Mouse (Mus musculus): ENCODE results near the gene Rsl1d1. TPM values are rescaled to one million over a fixed set of nuclear protein-coding genes. Genes with fewer than 3 reads are reported as not detected.

The Rsl1d1 gene
- 146 and 152 TPM in 2 replicates for polyA plus RNA-seq (2016; fragmentation: Nextera tagmentation; extraction: Ambion mirVana)

DNA sequence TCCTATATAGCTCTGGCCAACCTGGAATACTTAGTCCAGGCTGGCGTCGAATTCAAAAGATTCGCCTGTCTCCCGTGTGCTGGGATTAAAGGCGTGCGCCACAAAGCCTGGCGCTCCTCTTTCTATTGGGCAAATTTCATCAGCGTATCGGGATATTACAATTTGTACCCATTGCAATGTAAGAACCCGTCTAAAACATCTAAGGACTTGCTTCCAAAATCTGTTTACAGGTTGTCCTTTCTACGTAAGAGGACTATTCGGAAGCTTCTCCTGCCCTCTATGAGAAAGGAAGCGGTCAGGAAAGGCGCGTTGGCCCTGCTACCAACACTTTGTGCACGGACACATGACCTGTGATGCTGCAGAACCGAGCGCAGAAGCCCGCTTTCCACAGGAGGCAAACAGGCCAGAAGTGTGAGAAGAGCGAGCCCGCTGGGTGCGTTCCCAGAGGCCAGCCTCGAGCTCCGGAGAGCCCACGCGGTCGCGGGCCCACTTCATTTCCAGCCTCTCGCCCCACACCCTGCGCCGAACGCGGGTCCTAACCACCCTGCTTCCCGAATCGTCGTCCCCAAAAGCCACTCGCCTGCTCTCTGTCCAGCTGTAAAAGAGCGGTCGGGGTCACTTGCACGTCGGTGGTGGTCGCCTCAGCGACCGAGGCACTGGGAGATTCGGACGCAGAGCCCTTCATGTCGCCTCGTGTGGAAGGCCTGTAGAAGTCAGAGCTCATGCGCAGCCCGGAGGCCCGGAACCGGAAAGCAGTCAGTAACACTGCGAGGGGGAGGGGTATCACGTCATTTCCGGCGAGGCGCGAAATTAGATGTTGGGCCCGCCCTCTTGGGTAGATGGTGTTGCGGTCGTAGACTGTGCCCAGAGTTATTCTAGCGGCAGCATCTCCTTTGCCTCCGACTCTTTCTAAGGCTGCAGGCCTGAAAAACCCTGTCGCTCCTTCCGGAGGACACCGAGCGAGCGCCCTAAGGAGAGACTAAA, at the start of gene Rsl1d1:
Rsl1d1 (minus strand) TSS at position 761 of the 984 bp plus-strand sequence.
- H3K27ac ChIP-seq (ENCODE audit: poor library complexity, severe bottlenecking), result peak within 1 kb of the TSS; percentile 84
- H3K4me2 ChIP-seq, result peak within 1 kb of the TSS; percentile 91
- peak within 1 kb of the TSS; percentile 91 for H3K4me3 ChIP-seq
- peaks cover 20% of the 10 kb centered on the region for H3K4me1 ChIP-seq (replicated peaks)
- no peaks in the 10 kb centered on the region for H3K9me3 ChIP-seq (replicated peaks)
- ATAC-seq (ENCODE audit: insufficient number of reproducible peaks, low FRiP score), result peak; percentile 98
- no peaks in the 10 kb centered on the region for H3K27me3 ChIP-seq (replicated peaks)
- peaks cover 45% of the 10 kb centered on the region for H3K36me3 ChIP-seq
- peak within 1 kb of the TSS; percentile 85 for H3K9ac ChIP-seq
- whole genome bisulfite sequencing, result under 1% methylated on average over 68 of the region's 68 CpGs

- H3K4me2 ChIP-seq, result no peak overlapping the region
- H3K9me3 ChIP-seq (replicated peaks), result no peaks in the 10 kb centered on the region
- peaks cover 26% of the 10 kb centered on the region for H3K4me1 ChIP-seq (replicated peaks)
- no peak overlapping the region for H3K27ac ChIP-seq (ENCODE audit: poor library complexity, severe bottlenecking)
- no peak for ATAC-seq (ENCODE audit: insufficient number of reproducible peaks, low FRiP score)
- 66% methylated on average over 2 of the region's 2 CpGs for WGBS
- no peaks in the 10 kb centered on the region for H3K36me3 ChIP-seq
- no peak overlapping the region for H3K4me3 ChIP-seq
- H3K27me3 ChIP-seq (replicated peaks), result no peaks in the 10 kb centered on the region
- H3K9ac ChIP-seq, result no peak overlapping the region
These were observed 44.7 kb upstream of the Rsl1d1 start for GRCm38 (mm10) chr16:11247791-11248190.

DNA sequence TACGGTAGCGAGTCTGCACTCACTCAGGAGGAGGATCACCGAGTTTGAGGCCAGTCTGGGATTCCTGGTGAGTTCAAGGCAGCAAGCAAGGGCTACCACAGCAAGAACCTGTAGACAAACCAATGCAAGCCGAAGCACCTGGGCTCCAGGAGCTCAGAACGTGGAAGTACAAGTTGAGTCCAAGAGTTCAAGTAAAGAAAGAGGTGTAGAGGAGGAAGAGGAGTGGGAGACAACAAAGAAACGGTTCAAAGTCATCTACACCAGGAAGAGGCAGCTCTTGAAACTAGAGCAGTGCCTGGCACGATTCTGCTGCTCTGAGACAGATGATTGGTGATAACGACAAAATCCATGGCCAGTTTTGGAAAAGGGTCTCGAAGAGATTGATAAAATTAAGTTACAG, 42.6 kb upstream of the Rsl1d1 start:
- Histone ChIP-seq H3K27ac (ENCODE audit: poor library complexity, severe bottlenecking) (no peak overlapping the region), H3K4me2 (no peak overlapping the region), H3K4me3 (no peak overlapping the region), H3K9ac (no peak overlapping the region), H3K36me3 (no peaks in the 10 kb centered on the region), H3K4me1 (replicated peaks) (peaks cover 15% of the 10 kb centered on the region; the same call in 1 of the 2 replicates), H3K9me3 (replicated peaks) (no peaks in the 10 kb centered on the region), H3K27me3 (replicated peaks) (no peaks in the 10 kb centered on the region)
- WGBS, result 68% methylated on average over 9 of the region's 9 CpGs
- ATAC-seq (ENCODE audit: insufficient number of reproducible peaks, low FRiP score), result no peak

DNA sequence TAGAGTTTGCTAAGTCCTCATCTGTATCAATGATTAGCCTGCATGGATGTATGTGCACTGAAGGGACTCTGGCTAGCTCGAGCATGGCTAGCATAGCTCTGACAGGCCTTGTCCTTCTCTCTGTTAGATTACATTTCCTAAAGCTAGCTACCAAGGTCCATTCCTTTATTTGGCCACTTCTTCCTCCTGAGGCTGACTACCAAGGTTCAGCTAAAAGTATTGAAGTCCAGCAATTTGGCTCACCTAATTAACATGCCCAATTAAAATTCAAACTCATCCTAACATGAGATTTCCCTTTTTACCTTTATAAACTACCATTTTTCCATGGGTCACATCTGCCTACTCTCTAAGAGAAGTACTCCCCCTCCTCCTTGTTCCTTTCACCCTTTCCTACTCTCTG, 39.3 kb upstream of the Rsl1d1 start:
- no peaks in the 10 kb centered on the region for H3K27me3 ChIP-seq (replicated peaks)
- no peak overlapping the region for H3K27ac ChIP-seq (ENCODE audit: poor library complexity, severe bottlenecking)
- no peaks in the 10 kb centered on the region for H3K9me3 ChIP-seq (replicated peaks)
- 73% methylated on average over 1 of the region's 1 CpGs for whole genome bisulfite sequencing
- ATAC-seq (ENCODE audit: insufficient number of reproducible peaks, low FRiP score), result no peak
- peaks cover 14% of the 10 kb centered on the region for H3K36me3 ChIP-seq
- H3K4me2 ChIP-seq, result no peak overlapping the region
- H3K4me3 ChIP-seq, result no peak overlapping the region
- peaks cover 10% of the 10 kb centered on the region; the same call in 1 of the 2 replicates for H3K4me1 ChIP-seq (replicated peaks)
- no peak overlapping the region for H3K9ac ChIP-seq

GRCm38 (mm10) chr16:11217801-11218200, 14.7 kb upstream of the Rsl1d1 start:
- 83% methylated on average over 3 of the region's 3 CpGs for whole genome bisulfite sequencing
- Histone ChIP-seq H3K27me3 (replicated peaks) (no peaks in the 10 kb centered on the region), H3K4me3 (no peak overlapping the region), H3K4me2 (no peak overlapping the region), H3K36me3 (peaks cover 58% of the 10 kb centered on the region), H3K9me3 (replicated peaks) (no peaks in the 10 kb centered on the region), H3K4me1 (replicated peaks) (no peaks in the 10 kb centered on the region), H3K9ac (no peak overlapping the region), H3K27ac (ENCODE audit: poor library complexity, severe bottlenecking) (no peak overlapping the region)
- ATAC-seq (ENCODE audit: insufficient number of reproducible peaks, low FRiP score), result no peak

- Histone ChIP-seq H3K4me3 (peak overlapping the region; percentile 91), H3K27me3 (replicated peaks) (no peaks in the 10 kb centered on the region), H3K27ac (ENCODE audit: poor library complexity, severe bottlenecking) (peak overlapping the region; percentile 84), H3K9me3 (replicated peaks) (no peaks in the 10 kb centered on the region), H3K36me3 (peaks cover 44% of the 10 kb centered on the region), H3K4me2 (peak overlapping the region; percentile 91), H3K9ac (peak overlapping the region; percentile 85), H3K4me1 (replicated peaks) (peaks cover 20% of the 10 kb centered on the region)
- WGBS, result 5% methylated on average over 24 of the region's 24 CpGs
- ATAC-seq (ENCODE audit: insufficient number of reproducible peaks, low FRiP score), result no peak
These were observed 664 bp upstream of the Rsl1d1 start for GRCm38 (mm10) chr16:11203600-11204390.

- H3K27ac ChIP-seq (ENCODE audit: poor library complexity, severe bottlenecking), result no peak overlapping the region
- WGBS, result 63% methylated on average over 6 of the region's 6 CpGs
- H3K9ac ChIP-seq, result no peak overlapping the region
- H3K9me3 ChIP-seq (replicated peaks), result no peaks in the 10 kb centered on the region
- peak overlapping the region; percentile 91 for H3K4me3 ChIP-seq
- no peak for ATAC-seq (ENCODE audit: insufficient number of reproducible peaks, low FRiP score)
- peaks cover 20% of the 10 kb centered on the region for H3K4me1 ChIP-seq (replicated peaks)
- H3K36me3 ChIP-seq, result peaks cover 51% of the 10 kb centered on the region
- H3K4me2 ChIP-seq, result peak overlapping the region; percentile 91
- H3K27me3 ChIP-seq (replicated peaks), result no peaks in the 10 kb centered on the region
These were observed 1.3 kb downstream of the Rsl1d1 start for GRCm38 (mm10) chr16:11201740-11202394.

GRCm38 (mm10) chr16:11200247-11200646, 2.9 kb downstream of the Rsl1d1 start:
- peaks cover 20% of the 10 kb centered on the region for H3K4me1 ChIP-seq (replicated peaks)
- no peak overlapping the region for H3K4me2 ChIP-seq
- ATAC-seq (ENCODE audit: insufficient number of reproducible peaks, low FRiP score), result no peak
- no peak overlapping the region for H3K4me3 ChIP-seq
- peaks cover 62% of the 10 kb centered on the region for H3K36me3 ChIP-seq
- H3K9ac ChIP-seq, result no peak overlapping the region
- H3K27ac ChIP-seq (ENCODE audit: poor library complexity, severe bottlenecking), result no peak overlapping the region
- H3K27me3 ChIP-seq (replicated peaks), result no peaks in the 10 kb centered on the region
- H3K9me3 ChIP-seq (replicated peaks), result no peaks in the 10 kb centered on the region
- 92% methylated on average over 3 of the region's 3 CpGs for WGBS

DNA sequence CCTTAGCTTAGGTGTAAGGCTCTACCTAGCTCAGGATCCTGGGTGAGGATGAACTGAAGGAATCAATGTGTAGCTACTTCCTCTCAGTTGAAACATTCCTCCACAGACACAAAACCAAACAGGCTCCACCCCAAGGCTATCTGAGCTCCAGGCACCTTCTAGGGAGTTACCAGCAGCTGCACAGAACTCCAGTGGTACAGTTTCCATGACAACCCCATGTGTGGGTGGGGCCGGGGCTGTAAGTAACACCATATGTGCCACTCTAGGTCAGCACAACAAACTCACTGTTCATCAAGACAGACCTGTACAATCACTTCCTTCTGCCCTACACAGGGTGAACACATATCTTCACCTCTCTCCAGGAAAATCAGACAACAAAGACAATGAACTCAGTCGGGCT, 4.7 kb downstream of the Rsl1d1 start:
- H3K9me3 ChIP-seq (replicated peaks), result no peaks in the 10 kb centered on the region
- no peak overlapping the region for H3K9ac ChIP-seq
- no peak overlapping the region for H3K4me3 ChIP-seq
- no peak overlapping the region for H3K27ac ChIP-seq (ENCODE audit: poor library complexity, severe bottlenecking)
- no peak for ATAC-seq (ENCODE audit: insufficient number of reproducible peaks, low FRiP score)
- no peak overlapping the region for H3K4me2 ChIP-seq
- H3K36me3 ChIP-seq, result peaks cover 80% of the 10 kb centered on the region
- 71% methylated on average over 2 of the region's 2 CpGs for WGBS
- no peaks in the 10 kb centered on the region for H3K27me3 ChIP-seq (replicated peaks)
- peaks cover 8% of the 10 kb centered on the region for H3K4me1 ChIP-seq (replicated peaks)

DNA sequence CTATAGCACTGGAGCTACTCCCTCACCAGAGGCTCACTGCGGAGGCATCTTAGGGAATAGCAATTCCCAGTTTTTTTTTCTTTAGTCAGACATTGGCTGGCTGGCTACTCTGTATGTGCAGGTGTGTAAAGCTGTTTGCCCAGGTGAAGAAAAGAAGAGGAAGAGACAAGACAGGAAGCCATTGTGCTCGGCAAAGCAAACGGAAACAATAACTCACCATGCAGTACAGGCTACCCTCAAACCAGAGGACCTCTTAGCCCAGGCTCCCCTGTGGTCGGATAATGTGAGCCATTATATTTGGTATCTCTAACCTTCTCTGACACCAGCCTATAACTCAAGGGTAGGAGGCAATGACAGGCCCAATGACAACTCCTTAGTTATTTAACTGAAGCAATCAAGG, 6.1 kb downstream of the Rsl1d1 start:
- peaks cover 5% of the 10 kb centered on the region for H3K4me1 ChIP-seq (replicated peaks)
- H3K9ac ChIP-seq, result no peak overlapping the region
- no peak overlapping the region for H3K4me3 ChIP-seq
- 85% methylated on average over 4 of the region's 4 CpGs for WGBS
- no peak overlapping the region for H3K4me2 ChIP-seq
- H3K9me3 ChIP-seq (replicated peaks), result no peaks in the 10 kb centered on the region
- H3K36me3 ChIP-seq, result peaks cover 93% of the 10 kb centered on the region
- no peak overlapping the region for H3K27ac ChIP-seq (ENCODE audit: poor library complexity, severe bottlenecking)
- H3K27me3 ChIP-seq (replicated peaks), result no peaks in the 10 kb centered on the region
- no peak for ATAC-seq (ENCODE audit: insufficient number of reproducible peaks, low FRiP score)
